Mouse (Mus musculus) kidney, postnatal 0 days (tissue): ENCODE results near the gene Ikzf1. TPM values are rescaled to one million over a fixed set of nuclear protein-coding genes. Genes with fewer than 3 reads are reported as not detected.

Experiments
- ATAC-seq: fragments of 200-750 bp; cut with Nextera tagmentation; replicated peaks from 2 replicates; pipeline ENCODE4 v1.8.0; 2017; ENCODE audit warnings: low read depth, moderate number of reproducible peaks, moderate TSS enrichment, moderate library complexity; ENCODE audit not compliant: low FRiP score
- DNase-seq: peaks from one replicate; pipeline ENCODE4 v3.0.0-alpha.2; 2016; ENCODE audit warnings: low spot score
- H3K27ac ChIP-seq: fragments of 300-500 bp; sonication (generic); 2 replicates; pipeline ENCODE4 v1.5.1; 2014; ENCODE audit warnings: mild to moderate bottlenecking
- H3K27me3 ChIP-seq: fragments of 300-500 bp; sonication (generic); 2 replicates; pipeline ENCODE4 v1.6.1; 2014; ENCODE audit warnings: low read length, mixed read lengths; ENCODE audit not compliant: insufficient read depth
- H3K36me3 ChIP-seq: fragments of 300-500 bp; sonication (generic); 2 replicates; pipeline ENCODE4 v1.6.1; 2014; ENCODE audit warnings: low read length, mixed read lengths; ENCODE audit not compliant: insufficient read depth
- H3K4me1 ChIP-seq: fragments of 300-500 bp; sonication (generic); replicated peaks from 2 replicates; pipeline ENCODE4 v1.6.1; 2014; ENCODE audit warnings: antibody characterized with exemption, low read length, mixed read lengths; ENCODE audit not compliant: insufficient read depth
- H3K4me2 ChIP-seq: fragments of 300-500 bp; sonication (generic); 2 replicates; pipeline ENCODE4 v1.6.1; 2014; ENCODE audit warnings: mild to moderate bottlenecking, low read length, moderate library complexity, mixed read lengths
- H3K4me3 ChIP-seq: fragments of 300-500 bp; sonication (generic); replicated peaks from 2 replicates; pipeline ENCODE4 v1.5.1; 2014; ENCODE audit warnings: low read depth, low read length
- H3K9ac ChIP-seq: fragments of 300-500 bp; sonication (generic); 2 replicates; pipeline ENCODE4 v1.6.1; 2014; ENCODE audit warnings: low read depth, low read length
- H3K9me3 ChIP-seq: fragments of 300-500 bp; sonication (generic); replicated peaks from 2 replicates; pipeline ENCODE4 v1.6.1; 2016; ENCODE audit warnings: low read length, inconsistent platforms, mixed read lengths
- CTCF ChIP-seq: IDR thresholded peaks from 2 replicates; pipeline ENCODE4 v1.5.1; 2016; ENCODE audit warnings: antibody characterized with exemption, low read depth, mild to moderate bottlenecking, moderate library complexity
- WGBS: fragments of 180-500 bp; shearing (Covaris S2); extraction: QIAGEN DNeasy Blood & Tissue Kit; methylation state at CpG from one replicate; pipeline ENCODE4 v1.1.7; 2014; 5-methylcytosine and 5-hydroxymethylcytosine counted together
- polyA plus RNA-seq: library from polyadenylated mRNA; unstranded; fragments of >200 nt; fragmentation: Nextera tagmentation; extraction: Ambion mirVana; gene quantifications from 2 replicates; pipeline ENCODE4 v1.2.1, GENCODE M21; 2015

Ikzf1 gene
- polyA plus RNA-seq, 1 experiment from 2014 or later = 0.63 TPM

DNA sequence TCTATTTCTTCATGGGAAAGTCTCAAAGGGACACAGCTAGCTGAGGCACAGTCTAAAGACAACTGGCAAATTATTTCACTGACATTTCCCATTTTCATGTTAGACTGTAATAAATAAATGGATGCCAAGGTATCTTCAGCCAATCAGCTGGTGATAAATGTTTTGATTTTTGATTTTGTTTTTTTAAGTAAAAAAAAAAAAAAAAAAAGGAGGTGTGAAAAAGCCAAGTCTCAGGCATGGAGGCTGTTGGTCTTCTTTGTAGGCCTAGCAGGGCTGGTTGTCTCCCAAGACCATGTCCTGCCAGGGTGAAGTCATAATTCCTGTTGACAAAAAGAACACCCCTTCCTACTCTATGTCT lies 4.9 kb downstream of the Ikzf1 start:
- Histone ChIP-seq H3K9ac (no peak overlapping the region), H3K4me3 (no peak overlapping the region), H3K4me2 (no peak overlapping the region), H3K27ac (no peak overlapping the region), H3K4me1 (peaks cover 7% of the 10 kb centered on the region; the same call in 1 of the 2 replicates), H3K9me3 (no peaks in the 10 kb centered on the region), H3K36me3 (no peaks in the 10 kb centered on the region), H3K27me3 (peaks cover 23% of the 10 kb centered on the region)
- no peak for DNase-seq
- TF ChIP-seq CTCF = no peak
- no peak for ATAC-seq

DNA sequence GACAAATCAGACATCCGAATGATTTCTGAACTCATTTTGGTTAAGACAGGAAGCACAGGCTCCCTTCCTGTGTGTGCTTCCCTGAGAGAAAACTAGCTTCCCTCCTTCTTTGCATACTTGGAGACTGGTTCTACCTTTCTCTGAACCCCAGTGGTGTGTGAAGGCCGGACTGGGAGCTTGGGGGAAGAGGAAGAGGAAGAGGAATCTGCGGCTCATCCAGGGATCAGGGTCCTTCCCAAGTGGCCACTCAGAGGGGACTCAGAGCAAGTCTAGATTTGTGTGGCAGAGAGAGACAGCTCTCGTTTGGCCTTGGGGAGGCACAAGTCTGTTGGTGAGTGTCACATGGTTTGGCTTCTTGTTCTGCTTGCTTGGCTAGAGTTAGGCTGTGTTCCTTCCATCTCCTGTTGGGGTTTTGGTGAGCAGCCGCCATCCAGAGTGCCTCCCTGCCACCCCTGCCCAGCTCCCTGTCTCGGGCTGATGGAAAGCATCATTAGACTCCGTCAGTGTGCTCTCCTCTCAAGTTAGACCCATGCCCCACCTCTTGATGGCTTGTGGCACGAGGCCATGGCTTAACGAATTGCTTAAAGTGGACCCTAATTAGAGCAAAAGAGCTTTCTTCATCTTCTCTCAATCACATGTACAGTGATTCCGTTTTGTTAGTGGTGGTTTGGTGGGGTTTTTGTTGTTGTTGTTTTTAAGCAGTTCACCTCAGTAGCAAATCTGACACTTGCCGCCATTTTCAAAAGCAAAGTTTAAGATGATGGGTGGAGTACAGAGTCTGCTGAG lies 5.4 kb downstream of the Ikzf1 start:
- 71% methylated on average over 11 of the region's 11 CpGs for WGBS
- TF ChIP-seq CTCF = no peak
- Histone ChIP-seq H3K4me1 (peaks cover 7% of the 10 kb centered on the region; the same call in 1 of the 2 replicates), H3K36me3 (no peaks in the 10 kb centered on the region), H3K9me3 (no peaks in the 10 kb centered on the region), H3K4me2 (no peak overlapping the region), H3K27ac (no peak overlapping the region), H3K9ac (no peak overlapping the region), H3K27me3 (peaks cover 18% of the 10 kb centered on the region; the same call in 1 of the 2 replicates), H3K4me3 (no peak overlapping the region)
- ATAC-seq = no peak
- DNase-seq = no peak

DNA sequence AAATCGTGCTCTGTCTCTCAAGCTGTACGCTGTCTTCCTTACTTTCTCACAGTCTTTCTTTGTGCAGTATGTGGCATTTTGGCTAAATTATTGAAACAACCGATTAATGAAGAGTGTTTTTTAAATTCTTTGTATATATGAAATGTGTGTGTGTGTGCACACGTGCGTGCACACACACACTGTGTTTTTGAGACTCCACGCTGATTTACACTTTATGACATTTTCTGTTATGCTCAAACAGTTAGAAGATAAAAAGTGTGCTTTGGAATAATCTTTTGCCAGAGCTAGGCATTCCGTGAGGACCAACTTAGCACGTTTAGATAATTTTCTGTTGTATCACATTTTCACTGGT lies 6.0 kb downstream of the Ikzf1 start:
- H3K36me3 ChIP-seq = no peaks in the 10 kb centered on the region
- TF ChIP-seq CTCF = no peak
- H3K27me3 ChIP-seq = peaks cover 15% of the 10 kb centered on the region; the same call in 1 of the 2 replicates
- H3K4me3 ChIP-seq = no peak overlapping the region
- no peak overlapping the region for H3K4me2 ChIP-seq
- H3K27ac ChIP-seq = no peak overlapping the region
- 93% methylated on average over 8 of the region's 8 CpGs for WGBS
- H3K4me1 ChIP-seq = peaks cover 7% of the 10 kb centered on the region; the same call in 1 of the 2 replicates
- H3K9me3 ChIP-seq = no peaks in the 10 kb centered on the region
- no peak for ATAC-seq
- H3K9ac ChIP-seq = no peak overlapping the region
- no peak for DNase-seq

DNA sequence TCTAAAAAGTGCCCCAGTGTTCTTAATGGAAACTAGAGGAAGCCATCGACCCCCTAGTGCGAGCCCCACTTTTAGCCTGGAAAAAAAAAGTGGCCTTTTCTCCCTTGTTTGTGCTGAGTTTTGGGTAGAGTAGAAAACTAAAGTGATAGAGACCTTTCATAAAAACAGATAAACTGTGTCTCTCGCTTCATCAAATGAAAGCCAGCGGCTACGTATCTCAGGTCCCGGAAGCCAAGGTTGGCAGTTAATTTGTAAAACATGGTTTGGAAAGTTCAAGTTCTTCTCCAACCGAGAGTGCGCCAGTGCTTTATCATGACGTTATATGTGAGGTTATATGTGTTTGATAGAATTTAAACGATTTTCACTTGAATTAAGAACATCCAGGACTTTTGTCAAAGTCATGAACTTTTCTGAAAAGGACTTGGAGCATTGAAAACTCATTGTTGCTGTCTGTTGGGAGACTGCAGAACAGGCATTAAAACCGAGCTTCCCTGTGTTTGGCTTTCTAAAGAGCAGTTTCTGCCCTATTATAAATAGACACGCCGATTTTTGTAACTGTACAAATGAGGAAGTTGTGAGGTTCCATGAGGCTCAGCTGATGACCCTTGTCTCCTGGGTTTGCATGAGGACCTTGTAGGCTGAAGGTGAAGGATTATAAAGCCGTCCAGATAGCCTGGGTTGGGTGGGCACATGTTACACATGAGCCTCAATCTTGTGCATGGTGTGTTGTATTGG lies 6.7 kb downstream of the Ikzf1 start:
- no peak for TF ChIP-seq CTCF
- H3K27ac ChIP-seq = no peak overlapping the region

DNA sequence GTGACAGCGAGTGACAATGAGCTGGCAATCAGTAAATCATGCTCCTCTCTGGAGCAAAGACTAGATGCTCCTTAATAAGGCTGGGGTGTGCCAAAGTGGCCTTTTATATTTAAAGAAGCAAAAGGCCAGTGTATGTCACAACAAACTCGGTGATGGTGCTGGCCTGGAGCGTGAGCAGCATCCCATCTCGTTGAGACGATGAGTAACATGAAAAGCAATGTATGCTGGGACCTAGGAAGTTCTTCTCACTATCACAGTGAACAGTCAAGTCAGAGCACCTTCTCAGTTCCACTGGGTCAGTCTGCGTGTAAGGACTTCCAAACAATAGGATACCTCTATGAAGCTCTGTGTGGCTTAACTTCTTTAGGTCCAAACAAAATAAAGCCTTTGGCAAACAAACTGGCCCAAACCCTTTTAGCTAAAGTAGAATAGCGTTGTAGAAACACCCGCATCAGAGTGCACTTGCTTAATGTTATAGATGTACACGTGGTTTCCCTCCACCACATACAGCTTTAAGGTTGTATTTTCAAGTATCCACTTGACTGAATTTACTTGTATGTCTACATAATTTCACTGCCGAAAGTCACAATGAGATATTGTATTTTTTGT lies 7.9 kb downstream of the Ikzf1 start:
- TF ChIP-seq CTCF = no peak
- Histone ChIP-seq H3K4me2 (no peak overlapping the region), H3K36me3 (no peaks in the 10 kb centered on the region), H3K9me3 (no peaks in the 10 kb centered on the region), H3K27ac (no peak overlapping the region), H3K27me3 (0 out of 2 replicates have a peak, but pooled peaks cover 5% of the 10 kb centered on the region), H3K4me1 (no peaks in the 10 kb centered on the region), H3K4me3 (no peak overlapping the region), H3K9ac (no peak overlapping the region)
- WGBS = 87% methylated on average over 10 of the region's 10 CpGs
- ATAC-seq = no peak
- DNase-seq = no peak

More for the DNA sequence above, 6.7 kb downstream of the Ikzf1 start:
- H3K9ac ChIP-seq = no peak overlapping the region
- DNase-seq (no peak), ATAC-seq (no peak)
- H3K4me3 ChIP-seq = no peak overlapping the region
- H3K4me1 ChIP-seq = peaks cover 1% of the 10 kb centered on the region; the same call in 1 of the 2 replicates
- 90% methylated on average over 14 of the region's 14 CpGs for WGBS
- H3K4me2 ChIP-seq = no peak overlapping the region
- no peaks in the 10 kb centered on the region for H3K9me3 ChIP-seq
- H3K36me3 ChIP-seq = no peaks in the 10 kb centered on the region
- peaks cover 12% of the 10 kb centered on the region; the same call in 1 of the 2 replicates for H3K27me3 ChIP-seq

DNA sequence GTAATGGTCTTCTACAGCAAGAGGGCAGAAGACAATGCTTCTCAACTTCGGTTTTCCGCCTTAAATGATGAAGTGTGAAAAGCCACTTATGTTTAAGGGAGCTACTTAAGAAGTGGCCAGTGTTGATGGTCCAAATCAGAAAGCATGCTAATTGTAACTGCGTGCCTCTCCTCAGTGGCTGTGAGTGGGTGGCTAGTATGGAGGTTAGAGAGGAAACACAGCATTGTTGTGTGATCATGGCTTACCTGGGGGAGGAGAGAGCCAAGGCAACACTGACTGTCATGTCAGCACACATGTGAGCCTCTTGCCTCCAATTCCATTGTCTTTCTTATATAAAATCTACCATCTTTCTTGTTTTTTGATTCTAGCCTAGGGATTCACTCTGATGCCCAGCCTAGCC lies 8.6 kb downstream of the Ikzf1 start:
- TF ChIP-seq CTCF = no peak
- no peak overlapping the region for H3K4me2 ChIP-seq
- H3K9ac ChIP-seq = no peak overlapping the region
- no peaks in the 10 kb centered on the region for H3K27me3 ChIP-seq
- ATAC-seq (no peak), DNase-seq (no peak)
- no peak overlapping the region for H3K27ac ChIP-seq
- no peaks in the 10 kb centered on the region for H3K4me1 ChIP-seq
- 87% methylated on average over 3 of the region's 3 CpGs for WGBS
- H3K36me3 ChIP-seq = no peaks in the 10 kb centered on the region
- no peak overlapping the region for H3K4me3 ChIP-seq
- H3K9me3 ChIP-seq = no peaks in the 10 kb centered on the region
